Mouse (Mus musculus) stomach, postnatal 0 days (tissue): ENCODE data around the gene Pcyt1b. TPM values are rescaled to one million over a fixed set of nuclear protein-coding genes. Genes with fewer than 3 reads are reported as not detected.

Source experiments
- ATAC-seq: fragments of 200-750 bp; cut with Nextera tagmentation; 2 replicates; pipeline ENCODE4 v1.8.0; 2017; ENCODE audit not compliant: low FRiP score, low TSS enrichment
- DNase-seq: peaks from one replicate; pipeline ENCODE4 v3.0.0-alpha.2; 2016; ENCODE audit warnings: low spot score
- H3K27ac ChIP-seq: fragments of 300-500 bp; sonication (generic); replicated peaks from 2 replicates; pipeline ENCODE4 v1.5.1; 2014; ENCODE audit warnings: mild to moderate bottlenecking, control low read depth
- H3K27me3 ChIP-seq: fragments of 300-500 bp; sonication (generic); 2 replicates; pipeline ENCODE4 v1.6.1; 2014; ENCODE audit warnings: low read length; ENCODE audit not compliant: control insufficient read depth, insufficient read depth
- H3K36me3 ChIP-seq: fragments of 300-500 bp; sonication (generic); 2 replicates; pipeline ENCODE4 v1.6.1; 2014; ENCODE audit warnings: low read length, mixed read lengths; ENCODE audit not compliant: control insufficient read depth, insufficient read depth
- H3K4me1 ChIP-seq: fragments of 300-500 bp; sonication (generic); replicated peaks from 2 replicates; pipeline ENCODE4 v1.6.1; 2014; ENCODE audit warnings: antibody characterized with exemption; ENCODE audit not compliant: control insufficient read depth, insufficient read depth
- H3K4me2 ChIP-seq: fragments of 300-500 bp; sonication (generic); replicated peaks from 2 replicates; pipeline ENCODE4 v1.6.1; 2014; ENCODE audit warnings: low read depth, mild to moderate bottlenecking, control low read depth, moderate library complexity
- H3K4me3 ChIP-seq: fragments of 300-500 bp; sonication (generic); 2 replicates; pipeline ENCODE4 v1.5.1; 2014; ENCODE audit warnings: low read depth, low read length, control low read depth
- H3K9ac ChIP-seq: fragments of 300-500 bp; sonication (generic); 2 replicates; pipeline ENCODE4 v1.6.1; 2014; ENCODE audit warnings: mild to moderate bottlenecking, low read length, control low read depth, mixed read lengths
- H3K9me3 ChIP-seq: fragments of 300-500 bp; sonication (generic); 2 replicates; pipeline ENCODE4 v1.6.1; 2016; ENCODE audit warnings: low read length; ENCODE audit not compliant: control insufficient read depth
- CTCF ChIP-seq: IDR thresholded peaks from 2 replicates; pipeline ENCODE4 v1.5.1; 2016; ENCODE audit warnings: antibody characterized with exemption, low read depth, mild to moderate bottlenecking, moderate library complexity
- EP300 ChIP-seq: optimal IDR thresholded peaks from 2 replicates; pipeline ENCODE3; 2016; ENCODE audit warnings: antibody characterized with exemption
- WGBS: fragments of 180-500 bp; shearing (Covaris S2); extraction: QIAGEN DNeasy Blood & Tissue Kit; methylation state at CpG from one replicate; pipeline ENCODE4 v1.1.7; 2014; 5-methylcytosine and 5-hydroxymethylcytosine counted together
- polyA plus RNA-seq: library from polyadenylated mRNA; unstranded; fragments of >200 nt; fragmentation: Nextera tagmentation; extraction: Ambion mirVana; gene quantifications from 2 replicates; pipeline ENCODE4 v1.2.1, GENCODE M21; 2015

Gene Pcyt1b
- polyA plus RNA-seq, 1 experiment from 2014 or later, result 1.5 TPM

GRCm38 (mm10) chrX:93700528-93701225 lies 46.0 kb downstream of the Pcyt1b start:
- 29% methylated on average over 8 of the region's 8 CpGs for WGBS

GRCm38 (mm10) chrX:93712566-93712965 lies 57.9 kb downstream of the Pcyt1b start:
- ATAC-seq (no peak), DNase-seq (no peak)
- TF ChIP-seq EP300 (no peak), CTCF (no peak)
- Histone ChIP-seq H3K9me3 (no peaks in the 10 kb centered on the region), H3K27me3 (no peaks in the 10 kb centered on the region), H3K9ac (no peak overlapping the region), H3K27ac (no peak overlapping the region), H3K4me1 (no peaks in the 10 kb centered on the region), H3K4me2 (no peak overlapping the region), H3K4me3 (no peak overlapping the region), H3K36me3 (no peaks in the 10 kb centered on the region)
- 35% methylated on average over 1 of the region's 1 CpGs for WGBS

More at GRCm38 (mm10) chrX:93700528-93701225, 46.0 kb downstream of the Pcyt1b start:
- H3K4me3 ChIP-seq, result no peak overlapping the region
- H3K36me3 ChIP-seq, result no peaks in the 10 kb centered on the region
- no peak overlapping the region for H3K4me2 ChIP-seq
- DNase-seq (peak; percentile 53), ATAC-seq (peak; percentile 59; the same call in 1 of the 2 replicates)
- TF ChIP-seq EP300, result no peak
- TF ChIP-seq CTCF, result no peak
- no peaks in the 10 kb centered on the region for H3K4me1 ChIP-seq
- no peaks in the 10 kb centered on the region for H3K27me3 ChIP-seq
- no peak overlapping the region for H3K27ac ChIP-seq
- H3K9me3 ChIP-seq, result no peaks in the 10 kb centered on the region
- no peak overlapping the region for H3K9ac ChIP-seq

- H3K4me2 ChIP-seq, result no peak overlapping the region
- H3K27ac ChIP-seq, result no peak overlapping the region
- H3K4me1 ChIP-seq, result no peaks in the 10 kb centered on the region
- no peak overlapping the region for H3K4me3 ChIP-seq
- no peak for DNase-seq
- no peaks in the 10 kb centered on the region for H3K9me3 ChIP-seq
- TF ChIP-seq EP300, result no peak
- TF ChIP-seq CTCF, result no peak
- 86% methylated on average over 1 of the region's 1 CpGs for WGBS
- no peaks in the 10 kb centered on the region for H3K36me3 ChIP-seq
- no peaks in the 10 kb centered on the region for H3K27me3 ChIP-seq
- no peak for ATAC-seq
- H3K9ac ChIP-seq, result no peak overlapping the region
These were observed 74.9 kb downstream of the Pcyt1b start for GRCm38 (mm10) chrX:93729529-93729928.

GRCm38 (mm10) chrX:93730854-93731253 lies 76.2 kb downstream of the Pcyt1b start:
- Histone ChIP-seq H3K27me3 (no peaks in the 10 kb centered on the region), H3K9me3 (no peaks in the 10 kb centered on the region), H3K4me3 (no peak overlapping the region), H3K36me3 (no peaks in the 10 kb centered on the region), H3K4me1 (no peaks in the 10 kb centered on the region), H3K9ac (no peak overlapping the region), H3K4me2 (no peak overlapping the region), H3K27ac (no peak overlapping the region)
- no peak for DNase-seq
- WGBS, result 89% methylated on average over 8 of the region's 8 CpGs
- no peak for TF ChIP-seq EP300
- TF ChIP-seq CTCF, result no peak
- no peak for ATAC-seq

- no peak overlapping the region for H3K4me3 ChIP-seq
- TF ChIP-seq CTCF, result no peak
- TF ChIP-seq EP300, result no peak
- H3K36me3 ChIP-seq, result no peaks in the 10 kb centered on the region
- no peaks in the 10 kb centered on the region for H3K9me3 ChIP-seq
- H3K27ac ChIP-seq, result no peak overlapping the region
- ATAC-seq (no peak), DNase-seq (no peak)
- H3K9ac ChIP-seq, result no peak overlapping the region
- H3K4me2 ChIP-seq, result no peak overlapping the region
- H3K27me3 ChIP-seq, result no peaks in the 10 kb centered on the region
- H3K4me1 ChIP-seq, result no peaks in the 10 kb centered on the region
These were observed 77.7 kb downstream of the Pcyt1b start for GRCm38 (mm10) chrX:93732407-93732806.

GRCm38 (mm10) chrX:93732975-93733748 lies 78.5 kb downstream of the Pcyt1b start:
- WGBS, result 63% methylated on average over 6 of the region's 6 CpGs
- TF ChIP-seq EP300 (no peak), CTCF (no peak)
- Histone ChIP-seq H3K36me3 (no peaks in the 10 kb centered on the region), H3K27ac (no peak overlapping the region), H3K4me2 (no peak overlapping the region), H3K4me3 (no peak overlapping the region), H3K27me3 (no peaks in the 10 kb centered on the region), H3K9me3 (no peaks in the 10 kb centered on the region), H3K9ac (no peak overlapping the region), H3K4me1 (no peaks in the 10 kb centered on the region)
- no peak for DNase-seq
- no peak for ATAC-seq
